Mouse (Mus musculus): Measurements from ENCODE around the gene Prn. TPM values are rescaled to one million over a fixed set of nuclear protein-coding genes. Genes with fewer than 3 reads are reported as not detected.

Gene Prn
- total and polyA plus RNA-seq, 2 experiments from 2014 or later, result not detected

- ATAC-seq (ENCODE audit: insufficient read depth, low read depth) (no peak), DNase-seq (ENCODE audit: low spot score) (no peak)
- H3K4me1 ChIP-seq (ENCODE audit: control insufficient read depth, insufficient read depth), result peaks cover 51% of the 10 kb centered on the region
- no peak overlapping the region for H3K4me2 ChIP-seq (ENCODE audit: low read depth, low read length)
- no peak overlapping the region for H3K9ac ChIP-seq (replicated peaks; ENCODE audit: low read depth, low read length)
- no peak overlapping the region for H3K27ac ChIP-seq (ENCODE audit: low read depth)
- H3K27me3 ChIP-seq (ENCODE audit: control insufficient read depth, insufficient read depth, low read length), result no peaks in the 10 kb centered on the region
- H3K9me3 ChIP-seq (replicated peaks; ENCODE audit: control insufficient read depth, low read length), result no peaks in the 10 kb centered on the region
- H3K36me3 ChIP-seq (replicated peaks; ENCODE audit: control insufficient read depth, insufficient read depth, low read length), result no peaks in the 10 kb centered on the region
- TF ChIP-seq CTCF (IDR thresholded peaks at IDR 0.05; ENCODE audit: low read depth), result no peak
- TF ChIP-seq EP300 (IDR thresholded peaks at IDR 0.05; ENCODE audit: low read depth), result no peak
- WGBS, result 85% methylated on average over 3 of the region's 3 CpGs
- no peak overlapping the region for H3K4me3 ChIP-seq (ENCODE audit: low read depth, low read length)
These were observed 3.5 kb upstream of the Prn start for GRCm38 (mm10) chr2:131906266-131906665.

- Histone ChIP-seq H3K27me3 (ENCODE audit: control insufficient read depth, insufficient read depth, low read length) (no peaks in the 10 kb centered on the region), H3K4me3 (ENCODE audit: low read depth, low read length) (no peak overlapping the region), H3K27ac (ENCODE audit: low read depth) (0 out of 2 replicates have a peak overlapping the region, but pooled peaks have one; percentile 3), H3K4me1 (ENCODE audit: control insufficient read depth, insufficient read depth) (peaks cover 57% of the 10 kb centered on the region), H3K4me2 (ENCODE audit: low read depth, low read length) (no peak overlapping the region), H3K9me3 (replicated peaks; ENCODE audit: control insufficient read depth, low read length) (no peaks in the 10 kb centered on the region), H3K36me3 (replicated peaks; ENCODE audit: control insufficient read depth, insufficient read depth, low read length) (no peaks in the 10 kb centered on the region), H3K9ac (replicated peaks; ENCODE audit: low read depth, low read length) (no peak overlapping the region)
- DNase-seq (ENCODE audit: low spot score) (no peak), ATAC-seq (ENCODE audit: insufficient read depth, low read depth) (no peak)
- 44% methylated on average over 1 of the region's 1 CpGs for WGBS
- TF ChIP-seq EP300 (IDR thresholded peaks at IDR 0.05; ENCODE audit: low read depth) (no peak), CTCF (IDR thresholded peaks at IDR 0.05; ENCODE audit: low read depth) (no peak)
These were observed 2.9 kb upstream of the Prn start for GRCm38 (mm10) chr2:131906846-131907245.

- no peak for DNase-seq (ENCODE audit: low spot score)
- H3K27me3 ChIP-seq (ENCODE audit: control insufficient read depth, insufficient read depth, low read length), result no peaks in the 10 kb centered on the region
- WGBS, result 85% methylated on average over 5 of the region's 5 CpGs
- peaks cover 57% of the 10 kb centered on the region for H3K4me1 ChIP-seq (ENCODE audit: control insufficient read depth, insufficient read depth)
- no peak for ATAC-seq (ENCODE audit: insufficient read depth, low read depth)
- H3K4me3 ChIP-seq (ENCODE audit: low read depth, low read length), result no peak overlapping the region
- no peak overlapping the region for H3K27ac ChIP-seq (ENCODE audit: low read depth)
- TF ChIP-seq CTCF (IDR thresholded peaks at IDR 0.05; ENCODE audit: low read depth), result no peak
- no peak for TF ChIP-seq EP300 (IDR thresholded peaks at IDR 0.05; ENCODE audit: low read depth)
- no peak overlapping the region for H3K9ac ChIP-seq (replicated peaks; ENCODE audit: low read depth, low read length)
- H3K36me3 ChIP-seq (replicated peaks; ENCODE audit: control insufficient read depth, insufficient read depth, low read length), result no peaks in the 10 kb centered on the region
- H3K9me3 ChIP-seq (replicated peaks; ENCODE audit: control insufficient read depth, low read length), result no peaks in the 10 kb centered on the region
- no peak overlapping the region for H3K4me2 ChIP-seq (ENCODE audit: low read depth, low read length)
These were observed 2.4 kb upstream of the Prn start for GRCm38 (mm10) chr2:131907311-131907710.

GRCm38 (mm10) chr2:131908351-131908861, 1.4 kb upstream of the Prn start:
- TF ChIP-seq EP300 (IDR thresholded peaks at IDR 0.05; ENCODE audit: low read depth), result no peak
- no peak for TF ChIP-seq CTCF (IDR thresholded peaks at IDR 0.05; ENCODE audit: low read depth)
- no peak for ATAC-seq (ENCODE audit: insufficient read depth, low read depth)
- Histone ChIP-seq H3K4me3 (ENCODE audit: low read depth, low read length) (no peak overlapping the region), H3K4me1 (ENCODE audit: control insufficient read depth, insufficient read depth) (peaks cover 50% of the 10 kb centered on the region), H3K4me2 (ENCODE audit: low read depth, low read length) (no peak overlapping the region), H3K9ac (replicated peaks; ENCODE audit: low read depth, low read length) (no peak overlapping the region), H3K27ac (ENCODE audit: low read depth) (no peak overlapping the region), H3K9me3 (replicated peaks; ENCODE audit: control insufficient read depth, low read length) (no peaks in the 10 kb centered on the region), H3K36me3 (replicated peaks; ENCODE audit: control insufficient read depth, insufficient read depth, low read length) (0 out of 2 replicates have a peak, but pooled peaks cover 4% of the 10 kb centered on the region), H3K27me3 (ENCODE audit: control insufficient read depth, insufficient read depth, low read length) (no peaks in the 10 kb centered on the region)
- DNase-seq (ENCODE audit: low spot score), result no peak
- WGBS, result 82% methylated on average over 7 of the region's 7 CpGs

DNA sequence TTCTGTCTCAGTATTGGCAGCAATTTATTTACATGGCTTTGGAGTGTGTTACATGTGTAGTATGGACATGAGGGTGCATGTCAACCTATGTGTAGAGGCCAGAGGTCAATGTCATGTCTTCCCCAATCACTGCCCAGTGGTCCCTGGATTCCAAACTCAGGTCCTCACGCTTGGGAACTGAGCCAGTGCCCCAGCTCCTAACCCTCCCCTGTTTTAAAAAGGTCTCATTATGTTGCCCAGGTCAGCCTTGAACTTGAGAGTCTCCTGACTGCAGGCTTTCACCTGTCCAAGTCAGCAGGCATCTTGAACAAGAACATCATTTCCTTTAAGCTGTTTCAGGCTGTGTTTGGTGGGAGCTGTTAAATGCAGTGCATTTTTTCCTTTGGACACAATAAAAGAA, 851 bp upstream of the Prn start:
- no peak overlapping the region for H3K9ac ChIP-seq (replicated peaks; ENCODE audit: low read depth, low read length)
- H3K9me3 ChIP-seq (replicated peaks; ENCODE audit: control insufficient read depth, low read length), result no peaks in the 10 kb centered on the region
- H3K27me3 ChIP-seq (ENCODE audit: control insufficient read depth, insufficient read depth, low read length), result no peaks in the 10 kb centered on the region
- peaks cover 49% of the 10 kb centered on the region for H3K4me1 ChIP-seq (ENCODE audit: control insufficient read depth, insufficient read depth)
- no peak overlapping the region for H3K4me3 ChIP-seq (ENCODE audit: low read depth, low read length)
- H3K4me2 ChIP-seq (ENCODE audit: low read depth, low read length), result peak overlapping the region; percentile 67; the same call in 1 of the 2 replicates
- TF ChIP-seq EP300 (IDR thresholded peaks at IDR 0.05; ENCODE audit: low read depth) (no peak), CTCF (IDR thresholded peaks at IDR 0.05; ENCODE audit: low read depth) (no peak)
- ATAC-seq (ENCODE audit: insufficient read depth, low read depth), result no peak
- H3K36me3 ChIP-seq (replicated peaks; ENCODE audit: control insufficient read depth, insufficient read depth, low read length), result peaks cover 4% of the 10 kb centered on the region; the same call in 1 of the 2 replicates
- DNase-seq (ENCODE audit: low spot score), result no peak
- peak overlapping the region; percentile 88 for H3K27ac ChIP-seq (ENCODE audit: low read depth)
- WGBS, result 94% methylated on average over 1 of the region's 1 CpGs

DNA sequence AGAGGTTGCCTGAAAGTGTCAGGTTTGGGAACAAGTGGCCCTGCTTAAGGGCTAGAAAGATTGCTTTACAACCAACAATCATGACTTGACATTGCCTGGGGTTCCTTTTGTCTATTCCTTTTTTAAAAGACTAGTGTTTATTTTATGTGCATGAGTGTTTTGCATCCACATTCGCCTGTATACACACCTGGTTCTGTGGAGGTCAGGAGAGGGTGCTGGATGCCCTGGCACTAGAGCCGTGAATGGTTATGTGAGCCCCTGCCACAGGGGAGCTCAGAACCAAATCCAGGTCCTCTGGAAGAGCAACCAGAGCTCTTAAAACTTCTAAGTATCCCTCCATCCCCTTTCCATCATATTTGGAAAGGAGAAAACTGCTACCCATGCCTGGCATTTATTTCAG, 1.1 kb downstream of the Prn start:
- no peak for TF ChIP-seq CTCF (IDR thresholded peaks at IDR 0.05; ENCODE audit: low read depth)
- TF ChIP-seq EP300 (IDR thresholded peaks at IDR 0.05; ENCODE audit: low read depth), result no peak
- peak overlapping the region; percentile 88; the same call in 1 of the 2 replicates for H3K27ac ChIP-seq (ENCODE audit: low read depth)
- 61% methylated on average over 2 of the region's 2 CpGs for WGBS
- H3K36me3 ChIP-seq (replicated peaks; ENCODE audit: control insufficient read depth, insufficient read depth, low read length), result peaks cover 8% of the 10 kb centered on the region
- peaks cover 36% of the 10 kb centered on the region for H3K4me1 ChIP-seq (ENCODE audit: control insufficient read depth, insufficient read depth)
- H3K4me3 ChIP-seq (ENCODE audit: low read depth, low read length), result peak overlapping the region; percentile 73
- peak overlapping the region; percentile 79; the same call in 1 of the 2 replicates for H3K9ac ChIP-seq (replicated peaks; ENCODE audit: low read depth, low read length)
- no peaks in the 10 kb centered on the region for H3K27me3 ChIP-seq (ENCODE audit: control insufficient read depth, insufficient read depth, low read length)
- H3K4me2 ChIP-seq (ENCODE audit: low read depth, low read length), result peak overlapping the region; percentile 67
- DNase-seq (ENCODE audit: low spot score), result no peak
- no peak for ATAC-seq (ENCODE audit: insufficient read depth, low read depth)
- no peaks in the 10 kb centered on the region for H3K9me3 ChIP-seq (replicated peaks; ENCODE audit: control insufficient read depth, low read length)
